Mouse (Mus musculus) megakaryocyte progenitor cell, adult 5-6 weeks (primary cell): ENCODE results near the gene Rnpepl1. TPM values are rescaled to one million over a fixed set of nuclear protein-coding genes. Genes with fewer than 3 reads are reported as not detected.

Source experiments
- ATAC-seq: replicated peaks from 2 replicates; pipeline ENCODE4 v1.8.0; 2016; ENCODE audit warnings: mild to moderate bottlenecking, moderate TSS enrichment, inconsistent platforms; ENCODE audit not compliant: poor library complexity
- total RNA-seq, 2 experiments: library from RNA; stranded (forward) in 1 of 2; stranded (reverse) in 1 of 2; fragments of 157-497, 149-512 nt in 1 of 2; fragments of 200-1000 nt in 1 of 2; gene quantifications; 2 replicates each; pipeline versions ENCODE4 v1.2.3 to v1.2.4; 2015 to 2017

Rnpepl1 gene
- 18.2 and 22.8 TPM in 2 replicates for total RNA-seq (2015)
- total RNA-seq (2017): 11.4 and 15.7 TPM in 2 replicates

DNA sequence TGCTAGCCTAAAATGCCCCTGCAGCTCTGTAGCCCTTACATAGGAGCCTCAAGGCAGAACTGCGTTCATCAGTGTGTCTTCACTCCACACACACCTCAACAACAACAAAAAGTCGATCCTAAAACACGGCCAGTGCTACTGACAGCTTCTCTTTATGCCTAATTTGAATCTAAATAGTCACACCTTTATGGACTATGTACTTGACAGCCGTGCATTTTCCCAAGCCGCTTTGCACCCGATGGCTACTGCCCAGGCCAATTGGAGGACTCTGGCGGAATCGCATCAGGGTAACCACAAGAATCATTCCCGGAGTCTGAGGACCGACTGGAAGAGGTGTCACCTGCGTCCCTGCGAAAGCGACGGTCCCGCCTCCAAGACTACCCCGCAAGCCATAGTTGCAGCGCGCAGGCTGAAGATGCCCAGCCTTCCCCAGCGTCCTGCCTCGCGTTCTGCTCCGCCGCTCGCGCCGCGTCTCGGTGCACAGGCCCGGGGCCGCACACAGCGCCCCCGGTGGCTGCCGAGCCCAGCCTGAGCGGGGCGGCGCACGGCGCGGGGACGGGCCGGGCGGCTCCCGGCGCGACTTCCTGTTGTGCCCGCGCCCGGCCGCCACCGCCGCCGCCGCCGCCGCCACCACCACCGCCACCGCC, at the start of gene Rnpepl1:
Rnpepl1 (plus strand) TSS at position 545 of the 647 bp plus-strand sequence.
- ATAC-seq: peak; percentile 47

GRCm38 (mm10) chr1:92861503-92861902, 49.1 kb upstream of the Rnpepl1 start:
- ATAC-seq: no peak

- ATAC-seq: no peak
These were observed 47.3 kb upstream of the Rnpepl1 start for GRCm38 (mm10) chr1:92863268-92863667.

- ATAC-seq: no peak
These were observed 44.4 kb upstream of the Rnpepl1 start for GRCm38 (mm10) chr1:92866170-92866569.

DNA sequence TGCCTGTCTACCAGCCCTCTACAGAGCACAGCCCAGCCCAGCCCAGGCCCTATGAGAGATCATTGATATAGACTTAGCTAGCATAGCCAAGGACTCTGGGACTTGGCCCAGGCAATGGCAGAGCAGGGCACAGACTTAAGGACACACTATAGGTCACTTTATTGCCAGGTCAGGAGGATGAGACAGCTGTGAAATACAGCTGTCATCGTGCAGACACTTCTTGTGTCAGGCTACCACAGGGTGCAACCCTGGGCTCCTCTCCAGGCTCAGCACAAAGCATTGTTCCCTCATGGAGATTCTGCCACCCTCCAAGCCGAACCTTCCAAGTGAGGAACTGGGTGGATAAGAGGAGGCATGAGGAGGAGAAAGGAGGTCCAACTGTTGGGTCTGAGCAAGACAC, 40.6 kb upstream of the Rnpepl1 start:
- ATAC-seq: no peak

- no peak for ATAC-seq
These were observed 37.9 kb upstream of the Rnpepl1 start for GRCm38 (mm10) chr1:92872666-92873065.

DNA sequence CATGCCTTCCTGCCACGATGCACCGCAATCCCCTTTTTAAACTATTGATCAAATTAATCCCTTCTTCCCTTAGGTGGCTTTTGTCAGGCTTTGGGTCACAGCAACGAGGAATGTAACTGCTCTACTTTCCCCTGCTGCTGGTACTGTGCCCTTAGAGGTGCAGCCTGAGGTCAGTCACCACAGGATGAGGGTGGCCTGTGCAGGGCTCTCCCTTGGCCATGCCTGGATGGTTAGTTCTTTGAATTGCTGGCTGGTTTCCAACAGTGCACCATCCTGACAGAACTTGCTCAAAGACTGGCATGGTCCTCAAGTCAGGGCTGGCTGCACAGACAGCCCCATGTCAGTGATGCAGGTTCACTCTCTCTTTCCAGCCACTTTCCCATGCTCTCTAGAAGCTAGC, 36.6 kb upstream of the Rnpepl1 start:
- ATAC-seq: no peak

GRCm38 (mm10) chr1:92875360-92876111, 35.0 kb upstream of the Rnpepl1 start:
- no peak for ATAC-seq

DNA sequence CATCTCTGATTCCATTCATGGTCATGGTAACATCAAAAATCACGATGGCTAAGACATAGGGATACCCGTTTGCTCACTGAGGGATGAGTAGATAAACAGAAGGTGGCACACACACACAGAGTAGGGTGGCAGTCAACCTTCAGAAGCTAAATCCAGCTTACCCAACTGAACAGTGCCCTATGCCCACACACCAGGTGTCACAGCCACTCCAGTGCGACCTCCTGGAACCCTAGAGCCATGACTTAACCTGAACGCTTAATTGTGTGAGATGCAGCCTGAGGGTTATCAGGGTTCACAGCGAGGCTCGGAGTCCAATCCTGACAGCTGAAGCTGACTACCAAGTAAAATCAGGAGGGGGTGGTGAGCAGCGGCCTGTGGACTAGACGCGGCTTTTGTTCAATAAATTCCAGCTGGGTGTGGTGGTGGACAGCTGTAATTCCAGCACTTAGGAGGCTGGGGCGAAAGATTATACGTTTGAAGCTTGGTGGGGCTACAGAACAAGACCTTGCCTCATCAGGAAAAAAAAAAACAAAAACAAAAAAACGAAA, 33.1 kb upstream of the Rnpepl1 start:
- no peak for ATAC-seq

DNA sequence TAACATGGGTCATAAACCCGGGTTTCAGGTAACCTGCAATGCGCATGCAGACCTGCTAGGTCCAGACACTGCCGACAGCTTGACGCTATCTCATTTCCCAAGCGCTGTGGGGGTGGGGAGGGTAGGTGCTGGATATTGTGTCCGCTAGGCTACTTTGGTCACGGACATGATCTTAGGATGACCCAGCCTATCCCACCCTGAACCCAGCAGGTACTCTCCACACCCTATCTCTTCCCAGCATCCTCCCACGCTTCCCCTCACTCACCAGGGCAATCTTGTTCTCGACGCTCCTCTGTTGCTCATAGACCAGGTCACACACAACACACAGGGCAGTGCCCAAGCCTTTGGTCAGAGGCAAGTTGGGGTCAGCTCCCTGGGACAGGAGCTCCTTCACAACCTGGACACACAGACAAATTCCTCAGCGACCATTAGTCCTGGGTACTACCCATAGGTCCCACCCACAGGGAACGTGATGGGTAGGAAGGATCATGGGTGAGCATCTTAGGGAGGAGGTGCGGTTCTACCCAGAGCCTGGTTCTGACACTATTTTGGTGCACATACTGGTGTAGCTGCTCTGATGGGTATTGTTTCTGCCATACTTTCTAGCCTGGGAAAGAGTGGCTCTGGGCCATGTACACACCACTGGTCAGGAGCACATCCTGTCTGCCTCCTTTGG, 32.4 kb upstream of the Rnpepl1 start:
- no peak for ATAC-seq

DNA sequence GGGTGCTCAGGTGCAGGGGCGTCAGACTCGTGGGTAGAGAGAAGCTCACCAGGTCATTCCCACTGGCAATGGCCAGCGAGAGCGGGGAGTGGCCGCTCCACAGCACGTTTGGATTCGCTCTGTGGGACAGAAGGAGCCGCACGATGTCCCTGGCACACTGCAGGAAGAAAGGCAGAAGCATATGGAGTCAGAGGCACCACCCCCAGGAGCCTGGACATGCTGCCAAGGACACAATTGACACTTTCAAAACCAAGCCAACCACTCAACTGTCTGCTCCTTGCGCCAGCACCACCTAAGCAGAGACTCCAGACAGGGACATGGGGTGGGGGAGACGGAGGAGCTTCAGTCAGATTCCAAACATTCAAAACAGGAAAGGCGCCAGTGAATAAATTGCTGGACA, 31.3 kb upstream of the Rnpepl1 start:
- ATAC-seq: no peak

- ATAC-seq: no peak
These were observed 30.5 kb upstream of the Rnpepl1 start for GRCm38 (mm10) chr1:92880101-92880500.

DNA sequence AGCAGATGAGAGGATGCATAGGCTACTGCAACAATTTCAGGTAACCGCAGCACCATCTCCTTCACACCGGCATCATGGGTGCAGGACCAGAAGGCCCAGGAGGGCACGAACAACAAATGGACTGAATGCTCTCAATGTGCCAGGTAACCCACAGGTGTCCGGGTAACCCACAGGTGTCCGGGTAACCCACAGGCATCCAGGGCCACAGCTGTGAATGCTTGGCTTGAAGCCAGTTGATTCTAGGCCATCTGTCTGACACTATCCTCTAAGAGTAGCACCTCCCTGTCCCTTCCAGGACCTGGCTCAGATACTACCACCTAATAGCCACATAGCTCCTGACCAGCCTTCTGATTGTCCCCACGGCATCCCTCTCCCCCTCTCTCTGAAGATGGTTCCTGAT, 28.6 kb upstream of the Rnpepl1 start:
- ATAC-seq: no peak

DNA sequence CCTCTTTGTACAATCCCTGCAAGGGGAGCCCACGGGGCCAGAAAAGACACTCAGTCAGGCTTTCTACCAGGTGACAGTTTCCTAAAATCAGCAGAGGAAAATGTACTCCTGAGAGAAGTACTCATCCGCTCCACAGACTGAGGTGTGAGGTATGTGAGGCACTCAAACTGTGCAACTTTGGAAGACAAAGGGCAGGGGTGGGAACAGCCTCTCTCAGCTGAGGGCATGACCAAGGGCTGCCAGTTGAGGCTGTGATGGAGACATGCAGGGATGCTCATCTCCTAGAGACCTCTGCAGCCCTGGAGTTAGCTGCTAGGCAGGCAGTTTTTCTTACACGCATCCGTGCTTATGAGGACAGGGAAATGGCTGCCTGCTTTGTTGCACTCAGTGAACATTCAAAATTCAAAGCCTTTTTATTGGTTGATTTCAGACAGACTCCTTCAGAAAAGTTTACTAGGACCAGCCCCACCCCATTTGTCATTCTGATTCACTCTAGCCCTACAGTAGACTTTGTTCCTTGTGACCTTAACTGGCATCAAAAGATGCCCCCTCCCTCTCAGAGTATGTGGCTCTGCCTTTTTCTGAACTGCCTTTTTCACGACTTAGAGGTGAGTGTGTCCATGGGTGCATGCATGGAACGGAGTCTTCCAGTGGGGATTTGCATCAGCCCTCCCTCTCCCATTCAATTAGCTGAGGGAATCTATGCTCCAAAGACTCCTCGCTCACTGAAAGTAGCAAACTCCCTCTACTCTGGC, 21.5 kb upstream of the Rnpepl1 start:
- ATAC-seq: no peak

DNA sequence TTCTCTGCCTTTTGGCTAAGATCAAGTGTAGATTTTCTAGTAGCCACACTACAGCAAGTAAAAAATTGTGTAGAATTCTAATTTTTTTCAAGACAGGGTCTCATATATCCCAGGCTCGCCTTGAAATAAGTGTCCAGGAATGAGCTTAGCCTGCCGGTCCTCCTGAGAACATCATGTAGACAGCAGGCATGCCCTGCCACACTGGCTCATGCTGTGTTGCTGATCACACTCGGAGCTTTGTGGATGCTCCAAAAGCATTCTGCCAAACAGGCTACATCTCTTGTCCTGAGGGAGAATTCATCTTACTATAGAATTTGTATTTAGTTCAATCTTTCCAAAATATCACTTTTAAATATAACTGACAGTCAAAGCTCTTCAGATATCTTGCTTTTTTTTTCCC, 17.8 kb upstream of the Rnpepl1 start:
- no peak for ATAC-seq

- no peak for ATAC-seq
These were observed 16.7 kb upstream of the Rnpepl1 start for GRCm38 (mm10) chr1:92893896-92894295.

DNA sequence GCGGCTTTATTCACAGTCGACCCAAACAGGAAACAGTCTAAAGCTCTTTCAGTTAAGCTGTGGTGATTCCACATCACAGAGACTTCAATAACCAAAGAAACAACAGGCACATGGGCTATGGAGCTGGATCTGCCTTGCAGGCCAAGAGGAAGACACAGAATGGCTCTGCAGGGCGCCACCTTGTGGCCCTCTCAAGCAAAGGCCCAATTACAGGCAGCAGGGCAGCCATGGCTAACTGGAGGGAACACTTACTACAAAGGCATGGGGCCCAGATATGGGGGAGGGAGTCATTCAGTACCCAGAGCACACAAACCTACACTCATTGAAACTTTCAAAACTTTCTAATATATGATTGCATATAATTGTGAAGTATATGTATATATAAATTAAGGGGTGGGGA, 15.5 kb upstream of the Rnpepl1 start:
- peak; percentile 99 for ATAC-seq

- ATAC-seq: peak; percentile 42
These were observed 7.8 kb upstream of the Rnpepl1 start, which contains the start of gene Ankmy1 for GRCm38 (mm10) chr1:92902786-92903185. Gene Ankmy1, minus strand, starts transcription at chr1:92902906.

- ATAC-seq: no peak
These were observed 7.0 kb upstream of the Rnpepl1 start for GRCm38 (mm10) chr1:92903627-92904026.

DNA sequence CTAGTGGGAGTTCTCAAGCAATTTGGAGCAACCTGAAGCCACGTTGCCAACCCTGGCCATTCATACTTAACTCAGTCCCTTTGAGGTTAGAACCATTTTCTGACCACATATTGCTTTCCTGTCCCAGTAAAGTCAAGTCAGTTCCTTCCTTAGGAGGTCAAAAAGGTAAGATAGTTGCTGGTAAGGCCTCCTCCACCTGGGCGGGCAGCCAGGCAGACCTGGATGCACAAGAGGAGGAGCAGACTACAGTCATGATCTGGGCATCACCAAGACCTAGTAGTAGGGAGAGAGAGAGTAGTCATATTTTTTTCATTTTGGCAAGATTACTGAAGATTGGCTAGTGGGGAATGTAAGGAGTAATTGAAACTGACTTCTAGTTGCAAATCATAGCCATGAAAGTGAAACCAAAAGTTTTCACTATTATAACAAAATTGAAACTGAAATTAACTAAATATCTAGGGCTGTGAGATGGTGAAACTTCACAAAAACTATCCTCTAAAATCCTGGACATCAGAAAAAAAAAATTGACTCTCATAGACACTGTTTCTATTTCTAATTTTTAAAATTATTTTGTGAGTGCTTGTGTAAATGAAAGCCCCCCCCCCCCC, 4.8 kb upstream of the Rnpepl1 start:
- no peak for ATAC-seq
